Mouse (Mus musculus) erythroblast, embryonic 14.5 days (primary cell): ENCODE results near the gene Tmcc2.

Source experiments
- GATA1 ChIP-seq: IDR thresholded peaks from 2 replicates; pipeline ENCODE4 v1.6.1; 2012; ENCODE audit warnings: low read length, inconsistent platforms, mixed read lengths
- TAL1 ChIP-seq: IDR thresholded peaks from 3 replicates; pipeline ENCODE4 v1.6.1; 2012; ENCODE audit warnings: low read length, inconsistent platforms, mixed read lengths

DNA sequence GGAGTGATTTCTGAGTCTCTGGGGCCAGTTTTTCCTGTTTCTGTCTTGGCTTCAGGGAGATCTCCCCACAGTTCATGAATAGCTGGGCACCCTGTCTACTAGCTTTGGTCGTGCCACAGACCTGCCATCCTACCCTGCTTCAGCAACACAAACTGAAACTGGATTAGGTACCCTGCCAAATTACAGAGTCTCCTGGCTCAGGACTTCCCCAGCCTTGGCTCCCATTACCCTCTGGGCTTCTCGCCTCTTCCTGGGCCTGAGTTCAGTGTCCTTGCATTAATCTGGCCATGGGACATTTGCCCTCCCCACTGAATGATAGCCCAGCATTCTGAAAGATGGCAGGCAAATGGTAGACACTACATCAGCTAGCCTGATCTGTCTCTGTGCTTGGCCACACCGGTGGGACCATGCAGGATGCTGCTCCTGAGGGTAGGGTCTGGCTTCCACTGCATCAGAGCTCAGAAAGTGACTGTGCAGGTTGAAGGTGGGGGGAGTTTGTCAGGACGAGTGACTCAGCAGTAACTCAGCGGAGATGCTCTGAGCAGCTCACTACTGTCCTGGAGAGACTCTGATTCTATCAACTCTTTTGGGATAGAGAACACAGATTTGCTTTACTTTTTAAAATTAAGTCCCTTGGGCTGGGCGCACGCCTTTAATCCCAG, 26.1 kb downstream of the Tmcc2 start:
- TF ChIP-seq GATA1 (no peak), TAL1 (no peak)
